ENCODE assay signal across 8 mouse cellular contexts in genomic region chr2:167222152-167222551, GRCm38 (mm10). TPM values are rescaled to one million over a fixed set of nuclear protein-coding genes. Genes with fewer than 3 reads are reported as not detected.
DNase-seq lines count a peak whose midpoint lies in the region; ATAC-seq lines count a peak whose summit lies in the region.

No protein-coding gene starts in this region.

- no peak overlapping the region for H3K4me2 ChIP-seq in hindbrain, embryonic 16.5 days (ENCODE audit: low read length)
- H3K4me2 ChIP-seq in forebrain, embryonic 13.5 days = no peak overlapping the region
- H3K4me2 ChIP-seq in intestine, embryonic 14.5 days (ENCODE audit: low read length) = no peak overlapping the region
- no peak overlapping the region for H3K4me2 ChIP-seq in stomach, embryonic 14.5 days (replicated peaks; ENCODE audit: low read depth, low read length)

- H3K36me3 ChIP-seq in hindbrain, embryonic 10.5 days = no peaks in the 10 kb centered on the region
- no peaks in the 10 kb centered on the region for H3K36me3 ChIP-seq in hindbrain, embryonic 16.5 days (ENCODE audit: control insufficient read depth, insufficient read depth, low read length)
- H3K36me3 ChIP-seq in forebrain, embryonic 13.5 days (ENCODE audit: poor library complexity, severe bottlenecking) = no peaks in the 10 kb centered on the region
- H3K36me3 ChIP-seq in intestine, embryonic 14.5 days (ENCODE audit: control insufficient read depth, insufficient read depth, low read length) = 0 out of 2 replicates have a peak, but pooled peaks cover 7% of the 10 kb centered on the region
- 0 out of 2 replicates have a peak, but pooled peaks cover 2% of the 10 kb centered on the region for H3K36me3 ChIP-seq in stomach, embryonic 14.5 days (ENCODE audit: control insufficient read depth, insufficient read depth, low read length)

- no peaks in the 10 kb centered on the region for H3K9me3 ChIP-seq in hindbrain, embryonic 10.5 days
- H3K9me3 ChIP-seq in hindbrain, embryonic 16.5 days (ENCODE audit: control insufficient read depth, low read length) = no peaks in the 10 kb centered on the region
- H3K9me3 ChIP-seq in forebrain, embryonic 13.5 days (replicated peaks) = no peaks in the 10 kb centered on the region
- H3K9me3 ChIP-seq in intestine, embryonic 14.5 days (ENCODE audit: control insufficient read depth, low read length) = no peaks in the 10 kb centered on the region
- no peaks in the 10 kb centered on the region for H3K9me3 ChIP-seq in stomach, embryonic 14.5 days (ENCODE audit: control insufficient read depth, low read depth, low read length)

- peak; percentile 70 for DNase-seq in hindbrain, embryonic 10.5 days (ENCODE audit: low spot score)
- DNase-seq in c-Kit-positive CD71-positive TER-119-positive erythroid progenitor cells, embryonic 14.5 days (ENCODE audit: low spot score) = peak; percentile 56
- DNase-seq in intestine, embryonic 14.5 days (ENCODE audit: low spot score) = peak; percentile 87
- peak; percentile 87 for DNase-seq in left cerebral cortex, postnatal 14 days (ENCODE audit: low spot score in 2 of 2)
- DNase-seq in naive thymus-derived CD4-positive, alpha-beta T cell, adult 2 months (ENCODE audit: low read depth) = peak; percentile 64

- H3K9ac ChIP-seq in hindbrain, embryonic 16.5 days (ENCODE audit: low read depth, low read length) = no peak overlapping the region
- no peak overlapping the region for H3K9ac ChIP-seq in forebrain, embryonic 13.5 days
- H3K9ac ChIP-seq in intestine, embryonic 14.5 days (ENCODE audit: low read length) = no peak overlapping the region
- H3K9ac ChIP-seq in stomach, embryonic 14.5 days (replicated peaks; ENCODE audit: low read depth, low read length) = no peak overlapping the region

- no peak overlapping the region for H3K4me3 ChIP-seq in hindbrain, embryonic 10.5 days
- H3K4me3 ChIP-seq in hindbrain, embryonic 16.5 days (ENCODE audit: low read length) = no peak overlapping the region
- H3K4me3 ChIP-seq in forebrain, embryonic 13.5 days = no peak overlapping the region
- no peak overlapping the region for H3K4me3 ChIP-seq in intestine, embryonic 14.5 days (ENCODE audit: low read depth, low read length)
- H3K4me3 ChIP-seq in stomach, embryonic 14.5 days (ENCODE audit: low read depth, low read length) = no peak overlapping the region

- ATAC-seq in hindbrain, embryonic 16.5 days = no peak
- ATAC-seq in forebrain, embryonic 13.5 days = peak; percentile 25; the same call in 1 of the 2 replicates
- ATAC-seq in intestine, embryonic 14.5 days (replicated peaks; ENCODE audit: low FRiP score, low TSS enrichment, low read depth) = no peak
- ATAC-seq in stomach, embryonic 14.5 days (ENCODE audit: insufficient number of reproducible peaks, insufficient read depth, low FRiP score, low read depth) = peak; percentile 59; the same call in 1 of the 2 replicates

- 35% methylated on average over 7 of the region's 7 CpGs for WGBS in hindbrain, embryonic 10.5 days
- 21% methylated on average over 7 of the region's 7 CpGs for WGBS in hindbrain, embryonic 16.5 days
- 23% methylated on average over 7 of the region's 7 CpGs for WGBS in forebrain, embryonic 13.5 days
- WGBS in intestine, embryonic 14.5 days = 26% methylated on average over 7 of the region's 7 CpGs
- WGBS in stomach, embryonic 14.5 days = 28% methylated on average over 7 of the region's 7 CpGs

- no peaks in the 10 kb centered on the region for H3K27me3 ChIP-seq in hindbrain, embryonic 10.5 days (ENCODE audit: insufficient read depth, poor library complexity, severe bottlenecking)
- H3K27me3 ChIP-seq in hindbrain, embryonic 16.5 days (replicated peaks; ENCODE audit: control insufficient read depth, insufficient read depth, low read length) = no peaks in the 10 kb centered on the region
- no peaks in the 10 kb centered on the region for H3K27me3 ChIP-seq in forebrain, embryonic 13.5 days
- no peaks in the 10 kb centered on the region for H3K27me3 ChIP-seq in intestine, embryonic 14.5 days (replicated peaks; ENCODE audit: control insufficient read depth, insufficient read depth, low read length)
- no peaks in the 10 kb centered on the region for H3K27me3 ChIP-seq in stomach, embryonic 14.5 days (ENCODE audit: control insufficient read depth, insufficient read depth, low read length)

- intact Hi-C loops in left cerebral cortex, postnatal 14 days (cut with DNase I) = loop anchor here (2.0 to 5.0 kb wide), 2 partner anchors 57 to 195 kb away; no protein-coding TSS in a partner anchor

- H3K4me1 ChIP-seq in hindbrain, embryonic 10.5 days (replicated peaks) = no peaks in the 10 kb centered on the region
- no peaks in the 10 kb centered on the region; the same call in 1 of the 2 replicates for H3K4me1 ChIP-seq in hindbrain, embryonic 16.5 days (ENCODE audit: control insufficient read depth, insufficient read depth, low read depth, low read length)
- no peaks in the 10 kb centered on the region for H3K4me1 ChIP-seq in forebrain, embryonic 13.5 days
- H3K4me1 ChIP-seq in intestine, embryonic 14.5 days (replicated peaks; ENCODE audit: control insufficient read depth, insufficient read depth, low read length) = no peaks in the 10 kb centered on the region
- H3K4me1 ChIP-seq in stomach, embryonic 14.5 days (ENCODE audit: control insufficient read depth, insufficient read depth, low read length) = no peaks in the 10 kb centered on the region

- H3K27ac ChIP-seq in hindbrain, embryonic 10.5 days = no peak overlapping the region
- no peak overlapping the region for H3K27ac ChIP-seq in hindbrain, embryonic 16.5 days (ENCODE audit: low read depth, low read length)
- H3K27ac ChIP-seq in forebrain, embryonic 13.5 days = no peak overlapping the region
- no peak overlapping the region for H3K27ac ChIP-seq in intestine, embryonic 14.5 days (ENCODE audit: low read depth)
- no peak overlapping the region for H3K27ac ChIP-seq in stomach, embryonic 14.5 days (ENCODE audit: low read length)

RNA-seq across cellular contexts. Expression of gene Ptgis, which starts 18.3 kb away (rescaled TPM):
- polyA plus RNA-seq in hindbrain, embryonic 10.5 days (2016; fragmentation: Nextera tagmentation; extraction: Ambion mirVana) = 10.8 and 10.9 TPM in 2 replicates
- polyA plus RNA-seq in hindbrain, embryonic 16.5 days (2015; fragmentation: Nextera tagmentation; extraction: Ambion mirVana) = 4.2 and 5.5 TPM in 2 replicates
- 3.5 and 4.4 TPM in 2 replicates for polyA plus RNA-seq in forebrain, embryonic 13.5 days (2015; fragmentation: Nextera tagmentation; extraction: Ambion mirVana)
- polyA plus RNA-seq in intestine, embryonic 14.5 days (2014; fragmentation: Nextera tagmentation; extraction: Ambion mirVana) = 15.1 and 17.3 TPM in 2 replicates
- 1 to 10 TPM; 2.7 to 3.2 TPM for total RNA-seq in left cerebral cortex, postnatal 14 days (2021)
- polyA plus RNA-seq in stomach, embryonic 14.5 days (2014; fragmentation: Nextera tagmentation; extraction: Ambion mirVana) = 26.6 and 28.1 TPM in 2 replicates

RNA-seq across cellular contexts. Expression of gene Kcnb1, which starts 32.2 kb away (rescaled TPM):
- 0.56 and 0.89 TPM in 2 replicates for polyA plus RNA-seq in hindbrain, embryonic 10.5 days (2016; fragmentation: Nextera tagmentation; extraction: Ambion mirVana)
- polyA plus RNA-seq in hindbrain, embryonic 16.5 days (2015; fragmentation: Nextera tagmentation; extraction: Ambion mirVana) = 3.2 TPM in 2 replicates
- polyA plus RNA-seq in forebrain, embryonic 13.5 days (2015; fragmentation: Nextera tagmentation; extraction: Ambion mirVana) = 1.3 and 1.5 TPM in 2 replicates
- polyA plus RNA-seq in intestine, embryonic 14.5 days (2014; fragmentation: Nextera tagmentation; extraction: Ambion mirVana) = 1.8 and 1.9 TPM in 2 replicates
- 100 to 1,000 TPM; 149 to 157 TPM for total RNA-seq in left cerebral cortex, postnatal 14 days (2021)
- polyA plus RNA-seq in stomach, embryonic 14.5 days (2014; fragmentation: Nextera tagmentation; extraction: Ambion mirVana) = 2.1 and 2.5 TPM in 2 replicates

Comparison
In these comparisons a context has a peak if more than half of its experiments do, and no peak if none do; other contexts are left out.
1. ATAC-seq: peak in forebrain, embryonic 13.5 days (single experiment) and stomach, embryonic 14.5 days (single experiment); none in hindbrain, embryonic 16.5 days (single experiment) and intestine, embryonic 14.5 days (single experiment).
2. Peak in every context shown above with its lines, with median percentiles within 50 percentile points of each other: DNase-seq.